Mouse (Mus musculus) neural tube, embryonic 11.5 days (tissue): ENCODE results near the gene Gm19935. TPM values are rescaled to one million over a fixed set of nuclear protein-coding genes. Genes with fewer than 3 reads are reported as not detected.

Experiments
- ATAC-seq: fragments of 200-750 bp; cut with Nextera tagmentation; 2 replicates; pipeline ENCODE4 v1.8.0; 2017; ENCODE audit warnings: moderate number of reproducible peaks, mild to moderate bottlenecking, moderate TSS enrichment, moderate library complexity; ENCODE audit not compliant: insufficient read depth, low FRiP score, low TSS enrichment
- DNase-seq: peaks from one replicate; pipeline ENCODE4 v3.0.0-alpha.2; 2015; ENCODE audit warnings: low spot score
- H3K27ac ChIP-seq: fragments of 300-500 bp; sonication (generic); 2 replicates; pipeline ENCODE4 v1.5.1; 2014; ENCODE audit warnings: low read depth, mild to moderate bottlenecking, low read length
- H3K27me3 ChIP-seq: fragments of 300-500 bp; sonication (generic); 2 replicates; pipeline ENCODE4 v1.6.1; 2014; ENCODE audit warnings: mild to moderate bottlenecking, low read length, mixed read lengths; ENCODE audit not compliant: control insufficient read depth, insufficient read depth
- H3K36me3 ChIP-seq: fragments of 300-500 bp; sonication (generic); 2 replicates; pipeline ENCODE4 v1.6.1; 2014; ENCODE audit warnings: mild to moderate bottlenecking, low read length, moderate library complexity, mixed read lengths; ENCODE audit not compliant: control insufficient read depth, insufficient read depth
- H3K4me1 ChIP-seq: fragments of 300-500 bp; sonication (generic); 2 replicates; pipeline ENCODE4 v1.6.1; 2014; ENCODE audit warnings: low read length, mixed read lengths; ENCODE audit not compliant: control insufficient read depth, insufficient read depth
- H3K4me2 ChIP-seq: fragments of 300-500 bp; sonication (generic); 2 replicates; pipeline ENCODE4 v1.6.1; 2014; ENCODE audit warnings: low read depth, mild to moderate bottlenecking, moderate library complexity
- H3K4me3 ChIP-seq: fragments of 300-500 bp; sonication (generic); 2 replicates; pipeline ENCODE4 v1.5.1; 2014; ENCODE audit warnings: low read depth, low read length
- H3K9ac ChIP-seq: fragments of 300-500 bp; sonication (generic); 2 replicates; pipeline ENCODE4 v1.6.1; 2014; ENCODE audit warnings: mild to moderate bottlenecking, low read length
- H3K9me3 ChIP-seq: fragments of 300-500 bp; sonication (generic); 2 replicates; pipeline ENCODE4 v1.6.1; 2016; ENCODE audit warnings: low read length; ENCODE audit not compliant: control insufficient read depth
- WGBS: fragments of 180-500 bp; shearing (Covaris S2); extraction: QIAGEN DNeasy Blood & Tissue Kit; methylation state at CpG from one replicate; pipeline ENCODE4 v1.1.7; 2014; 5-methylcytosine and 5-hydroxymethylcytosine counted together
- polyA plus RNA-seq: library from polyadenylated mRNA; unstranded; fragments of >200 nt; fragmentation: Nextera tagmentation; extraction: Ambion mirVana; gene quantifications from 2 replicates; pipeline ENCODE4 v1.2.1, GENCODE M21; 2014

The Gm19935 gene
- not detected in 2 replicates for polyA plus RNA-seq

DNA sequence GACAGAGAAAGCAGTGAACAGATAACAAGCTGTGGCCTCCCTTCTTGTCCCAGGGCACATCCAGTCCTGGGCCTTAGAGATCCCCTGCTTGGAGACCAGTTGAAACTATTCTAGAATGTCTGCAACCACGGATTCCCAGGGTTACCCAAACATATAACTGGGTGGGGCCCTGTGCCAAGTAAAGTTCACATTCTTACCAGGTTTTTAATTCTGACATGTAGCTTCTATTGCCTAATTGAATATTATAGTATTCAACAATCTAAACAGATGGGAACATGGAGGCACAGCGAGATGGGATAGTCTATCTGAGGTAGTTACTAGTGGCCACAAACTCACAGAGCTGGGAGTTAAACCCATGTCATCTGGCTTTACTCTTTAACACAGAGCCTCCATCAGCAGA lies at the start of gene Gm19935:
TSS of gene Gm19935 (minus strand) at position 101 of the 400 bp plus-strand sequence.
- H3K4me2 ChIP-seq = no peak within 1 kb of the TSS
- H3K27ac ChIP-seq = no peak within 1 kb of the TSS
- H3K27me3 ChIP-seq = no peaks in the 10 kb centered on the region
- no peak within 1 kb of the TSS for H3K9ac ChIP-seq
- H3K4me3 ChIP-seq = no peak within 1 kb of the TSS
- ATAC-seq (no peak), DNase-seq (no peak)
- 81% methylated on average over 2 of the region's 2 CpGs for WGBS
- no peaks in the 10 kb centered on the region for H3K4me1 ChIP-seq
- no peaks in the 10 kb centered on the region for H3K9me3 ChIP-seq
- H3K36me3 ChIP-seq = no peaks in the 10 kb centered on the region

DNA sequence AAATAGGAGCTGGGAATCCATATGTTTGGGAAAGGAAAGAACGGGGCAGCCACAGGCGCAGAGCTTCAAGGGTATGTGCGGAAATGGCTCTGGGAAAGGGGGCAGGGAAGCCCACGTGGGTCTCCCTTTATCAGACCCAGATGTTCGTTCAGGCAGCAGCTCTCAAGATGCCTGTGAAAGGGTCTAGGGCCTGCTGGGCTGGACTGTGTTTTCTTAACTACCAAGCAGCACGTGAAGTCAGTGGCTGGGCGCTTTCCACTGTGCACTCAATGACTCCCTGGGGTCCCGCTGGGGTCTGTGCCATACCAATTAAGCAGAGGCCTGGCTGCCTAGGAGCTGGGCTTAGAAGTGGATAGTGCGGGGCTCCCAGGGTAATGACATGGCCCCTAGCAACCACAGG lies 44.8 kb upstream of the Gm19935 start:
- Histone ChIP-seq H3K27me3 (no peaks in the 10 kb centered on the region), H3K9me3 (no peaks in the 10 kb centered on the region), H3K9ac (0 out of 2 replicates have a peak overlapping the region, but pooled peaks have one; percentile 18), H3K4me3 (no peak overlapping the region), H3K4me1 (peaks cover 16% of the 10 kb centered on the region), H3K36me3 (no peaks in the 10 kb centered on the region), H3K4me2 (peak overlapping the region; percentile 34), H3K27ac (peak overlapping the region; percentile 91)
- DNase-seq (peak; percentile 89), ATAC-seq (peak; percentile 94)
- under 1% methylated on average over 9 of the region's 9 CpGs for WGBS

DNA sequence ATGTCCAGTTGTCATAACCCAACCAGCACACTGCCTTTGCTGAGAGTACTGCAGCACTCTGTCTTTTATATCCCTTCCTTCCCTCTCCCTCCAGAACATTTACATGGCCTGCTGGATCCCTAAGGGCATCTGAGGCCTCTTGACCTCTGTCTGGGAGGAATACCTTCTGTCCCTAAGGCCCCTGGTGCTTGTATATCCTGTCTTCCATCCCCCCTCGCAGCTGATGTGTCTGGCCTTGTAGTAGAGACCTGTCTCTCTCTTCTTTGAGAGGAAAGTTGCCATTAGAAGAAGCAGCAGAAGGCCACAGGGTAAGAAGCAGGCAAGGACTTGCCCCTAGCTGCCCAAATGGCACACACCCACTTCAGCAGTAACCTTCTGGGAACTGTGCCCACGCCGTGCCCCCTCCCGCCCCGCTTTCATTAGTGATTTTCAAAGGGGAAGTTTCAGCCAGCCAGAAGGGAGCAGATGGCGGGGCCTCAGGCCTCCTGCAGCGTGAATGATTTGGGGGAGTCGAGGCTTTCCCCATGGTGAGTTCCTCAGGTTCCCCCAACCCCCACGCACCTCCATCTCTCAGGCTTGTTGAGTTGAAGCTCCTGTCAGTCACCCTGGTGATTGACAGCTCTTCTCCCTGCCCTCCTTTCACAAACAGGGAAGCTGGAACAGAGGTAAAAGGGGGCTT lies 44.2 kb upstream of the Gm19935 start:
- ATAC-seq (peak; percentile 46), DNase-seq (peak; percentile 74)
- no peaks in the 10 kb centered on the region for H3K27me3 ChIP-seq
- H3K27ac ChIP-seq = peak overlapping the region; percentile 91
- 0 out of 2 replicates have a peak overlapping the region, but pooled peaks have one; percentile 18 for H3K9ac ChIP-seq
- no peaks in the 10 kb centered on the region for H3K9me3 ChIP-seq
- peak overlapping the region; percentile 34 for H3K4me2 ChIP-seq
- no peaks in the 10 kb centered on the region for H3K36me3 ChIP-seq
- peaks cover 16% of the 10 kb centered on the region for H3K4me1 ChIP-seq
- no peak overlapping the region; the same call in 1 of the 2 replicates for H3K4me3 ChIP-seq
- 1% methylated on average over 9 of the region's 9 CpGs for WGBS

DNA sequence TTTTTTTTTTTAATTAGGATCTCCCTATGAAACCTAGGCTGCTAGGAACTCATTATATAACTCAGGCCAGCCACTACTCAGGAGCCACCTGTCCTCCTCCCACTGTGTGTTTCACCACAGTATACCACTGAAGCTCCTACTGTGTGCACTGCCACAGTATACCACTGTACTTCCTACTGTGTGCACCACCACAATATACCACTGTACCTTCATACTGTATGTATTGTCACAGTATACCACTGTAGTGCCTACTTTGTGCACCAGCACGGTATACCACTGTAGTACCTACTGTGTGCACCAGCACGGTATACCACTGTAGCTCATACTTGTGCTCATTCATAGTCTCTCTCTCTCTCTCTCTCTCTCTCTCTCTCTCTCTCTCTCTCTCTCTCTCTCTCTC lies 40.9 kb upstream of the Gm19935 start:
- H3K9ac ChIP-seq = no peak overlapping the region
- no peak overlapping the region for H3K4me3 ChIP-seq
- no peak overlapping the region for H3K4me2 ChIP-seq
- H3K27me3 ChIP-seq = no peaks in the 10 kb centered on the region
- no peaks in the 10 kb centered on the region for H3K36me3 ChIP-seq
- ATAC-seq (no peak), DNase-seq (no peak)
- no peaks in the 10 kb centered on the region for H3K9me3 ChIP-seq
- 98% methylated on average over 2 of the region's 2 CpGs for WGBS
- H3K27ac ChIP-seq = no peak overlapping the region
- peaks cover 27% of the 10 kb centered on the region for H3K4me1 ChIP-seq

DNA sequence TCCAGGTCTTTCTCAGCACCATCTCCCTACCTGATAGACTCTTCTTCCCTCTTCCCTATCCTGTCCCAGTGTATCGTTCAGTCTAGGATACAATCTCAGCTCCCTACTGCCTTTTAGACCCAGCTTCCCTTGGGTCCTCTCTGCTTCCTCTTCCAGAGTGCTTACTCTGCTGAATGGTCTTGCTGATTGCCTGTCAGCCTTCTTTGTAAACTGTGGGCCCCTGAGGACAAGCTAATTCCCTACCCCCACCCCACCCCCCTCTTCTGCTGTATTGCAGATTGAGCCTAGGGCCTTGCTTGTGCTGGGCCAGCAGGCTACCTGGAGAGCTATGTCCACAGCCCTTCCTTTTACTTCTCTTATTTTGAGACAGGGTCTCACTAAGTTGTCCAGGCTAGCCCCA lies 39.8 kb upstream of the Gm19935 start:
- 36% methylated on average over 1 of the region's 1 CpGs for WGBS
- Histone ChIP-seq H3K9me3 (no peaks in the 10 kb centered on the region), H3K9ac (no peak overlapping the region), H3K4me1 (peaks cover 19% of the 10 kb centered on the region), H3K36me3 (no peaks in the 10 kb centered on the region), H3K4me2 (no peak overlapping the region), H3K27me3 (no peaks in the 10 kb centered on the region), H3K27ac (no peak overlapping the region), H3K4me3 (no peak overlapping the region)
- DNase-seq = no peak
- ATAC-seq = no peak

DNA sequence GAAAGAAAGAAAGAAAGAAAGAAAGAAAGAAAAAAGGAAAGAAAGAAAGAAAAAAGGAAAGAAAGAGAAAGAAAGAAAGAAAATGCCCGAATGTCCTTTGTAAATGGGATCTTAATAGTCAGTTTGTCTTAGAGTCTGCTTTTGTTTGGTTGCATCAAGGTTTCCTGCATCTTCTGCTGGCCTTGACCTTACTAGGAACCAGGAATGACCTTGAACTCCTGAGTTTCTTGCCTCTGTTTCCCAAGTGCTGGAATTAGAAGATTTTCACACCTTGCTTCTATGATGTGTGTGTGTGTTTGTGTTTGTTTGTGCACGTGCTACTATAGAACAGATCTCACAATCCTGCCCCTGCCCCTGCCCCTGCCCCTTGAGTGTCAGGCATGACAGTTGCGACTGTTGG lies 39.0 kb upstream of the Gm19935 start:
- no peak for ATAC-seq

DNA sequence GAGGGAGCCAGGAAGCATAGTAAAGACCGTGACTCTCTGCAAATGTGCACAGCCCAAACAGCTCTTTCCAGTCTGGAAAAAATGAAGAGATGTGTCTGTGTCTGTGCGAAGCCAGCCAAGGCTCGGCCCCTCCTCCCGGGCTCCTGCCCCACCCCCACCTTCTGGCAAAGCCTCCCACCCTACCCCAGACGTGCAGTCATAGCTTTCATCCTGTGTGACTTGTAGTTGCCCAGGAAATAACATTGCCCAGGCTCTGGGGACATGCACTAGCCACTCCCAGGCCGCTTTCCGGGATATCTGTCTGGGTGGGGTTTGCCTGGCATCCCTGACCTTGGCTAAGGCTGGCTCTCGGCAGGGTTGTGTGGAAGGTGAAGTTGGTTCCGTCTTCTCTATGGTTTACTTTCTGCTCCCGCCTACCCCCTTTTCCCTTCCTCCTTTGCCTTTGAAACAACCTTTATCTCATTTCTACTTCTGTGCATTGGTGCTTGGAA lies 37.5 kb upstream of the Gm19935 start:
- Histone ChIP-seq H3K4me3 (no peak overlapping the region), H3K27ac (peak overlapping the region; percentile 49; the same call in 1 of the 2 replicates), H3K9me3 (no peaks in the 10 kb centered on the region), H3K4me2 (0 out of 2 replicates have a peak overlapping the region, but pooled peaks have one; percentile 14), H3K9ac (0 out of 2 replicates have a peak overlapping the region, but pooled peaks have one; percentile 24), H3K27me3 (no peaks in the 10 kb centered on the region), H3K4me1 (peaks cover 16% of the 10 kb centered on the region), H3K36me3 (no peaks in the 10 kb centered on the region)
- ATAC-seq (peak; percentile 83), DNase-seq (peak; percentile 66)
- 17% methylated on average over 10 of the region's 10 CpGs for WGBS

More for the DNA sequence above, 39.0 kb upstream of the Gm19935 start:
- H3K27me3 ChIP-seq = no peaks in the 10 kb centered on the region
- no peak overlapping the region for H3K4me2 ChIP-seq
- no peak overlapping the region for H3K27ac ChIP-seq
- no peak overlapping the region for H3K4me3 ChIP-seq
- no peaks in the 10 kb centered on the region for H3K9me3 ChIP-seq
- no peak for DNase-seq
- 89% methylated on average over 3 of the region's 3 CpGs for WGBS
- peaks cover 12% of the 10 kb centered on the region for H3K4me1 ChIP-seq
- H3K9ac ChIP-seq = no peak overlapping the region
- H3K36me3 ChIP-seq = no peaks in the 10 kb centered on the region

DNA sequence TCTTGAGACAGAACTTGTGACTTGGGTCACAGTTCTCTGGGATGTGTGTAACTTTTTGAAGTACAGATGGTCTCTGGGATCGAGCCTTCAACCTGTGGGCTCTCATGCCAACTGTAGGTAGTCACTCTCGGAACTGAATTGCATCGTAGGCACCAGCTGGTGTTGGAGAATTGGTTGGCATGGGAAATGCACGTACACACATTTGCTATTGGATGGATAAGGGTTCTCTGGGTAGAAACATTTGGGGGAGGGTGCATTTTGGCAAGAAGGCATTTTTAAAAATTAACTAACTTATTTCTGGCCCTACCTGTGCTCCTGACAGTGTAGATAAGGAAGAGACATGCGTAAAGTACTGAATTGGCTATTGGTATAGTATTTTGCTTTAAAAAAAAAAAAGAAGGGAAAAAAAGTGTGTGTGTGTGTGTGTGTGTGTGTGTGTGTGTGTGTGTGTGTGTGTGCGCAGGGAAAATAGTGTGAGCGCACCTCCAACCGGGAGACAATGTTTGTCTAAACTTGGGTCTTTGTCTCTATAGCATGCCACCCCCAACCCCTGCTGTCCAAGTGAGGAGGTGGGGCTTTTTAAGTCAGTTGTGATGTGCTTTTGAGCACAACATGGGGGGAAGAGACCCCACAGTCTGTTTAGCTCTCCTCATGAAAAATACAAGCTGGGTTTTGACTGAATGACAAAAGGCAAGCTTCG lies 36.9 kb upstream of the Gm19935 start:
- Histone ChIP-seq H3K27ac (peak overlapping the region; percentile 49; the same call in 1 of the 2 replicates), H3K4me2 (no peak overlapping the region), H3K4me1 (peaks cover 22% of the 10 kb centered on the region), H3K9me3 (no peaks in the 10 kb centered on the region), H3K4me3 (no peak overlapping the region), H3K9ac (0 out of 2 replicates have a peak overlapping the region, but pooled peaks have one; percentile 24), H3K36me3 (no peaks in the 10 kb centered on the region), H3K27me3 (no peaks in the 10 kb centered on the region)
- DNase-seq (no peak), ATAC-seq (peak; percentile 36)
- WGBS = 64% methylated on average over 9 of the region's 9 CpGs
